Mouse (Mus musculus) liver, embryonic 13.5 days (tissue): ENCODE data around the gene Pou2f2. TPM values are rescaled to one million over a fixed set of nuclear protein-coding genes. Genes with fewer than 3 reads are reported as not detected.
"Not testable (repeated sequence)": the region's sequence is repeated elsewhere in the genome, so short reads cannot be mapped to it uniquely, and the experiment has no call there.

Experiments used
- ATAC-seq: fragments of 200-750 bp; cut with Nextera tagmentation; 2 replicates; pipeline ENCODE4 v1.8.0; 2017; ENCODE audit warnings: low read depth, mild to moderate bottlenecking, moderate number of reproducible peaks, moderate library complexity
- DNase-seq: peaks from one replicate; pipeline ENCODE4 v3.0.0; 2022
- H3K27ac ChIP-seq: fragments of 300-500 bp; sonication (generic); 2 replicates; pipeline ENCODE4 v1.5.1; 2015; ENCODE audit warnings: moderate library complexity, mild to moderate bottlenecking, inconsistent platforms
- H3K27me3 ChIP-seq: fragments of 300-500 bp; sonication (generic); 2 replicates; pipeline ENCODE4 v1.6.1; 2015; ENCODE audit warnings: mild to moderate bottlenecking, inconsistent platforms
- H3K36me3 ChIP-seq: fragments of 300-500 bp; sonication (generic); 2 replicates; pipeline ENCODE4 v1.6.1; 2015; ENCODE audit warnings: mild to moderate bottlenecking, inconsistent platforms
- H3K4me1 ChIP-seq: fragments of 300-500 bp; sonication (generic); replicated peaks from 2 replicates; pipeline ENCODE4 v1.6.1; 2015; ENCODE audit warnings: inconsistent platforms
- H3K4me2 ChIP-seq: fragments of 300-500 bp; sonication (generic); 2 replicates; pipeline ENCODE4 v1.6.1; 2015; ENCODE audit warnings: inconsistent platforms, mild to moderate bottlenecking, moderate library complexity
- H3K4me3 ChIP-seq: fragments of 300-500 bp; sonication (generic); replicated peaks from 2 replicates; pipeline ENCODE4 v1.5.1; 2015; ENCODE audit warnings: mild to moderate bottlenecking, inconsistent platforms
- H3K9ac ChIP-seq: fragments of 300-500 bp; sonication (generic); 2 replicates; pipeline ENCODE4 v1.6.1; 2015; ENCODE audit warnings: mild to moderate bottlenecking, inconsistent platforms
- H3K9me3 ChIP-seq: fragments of 300-500 bp; sonication (generic); replicated peaks from 2 replicates; pipeline ENCODE4 v1.6.1; 2016; ENCODE audit warnings: inconsistent platforms
- WGBS: fragments of 180-500 bp; shearing (Covaris S2); methylation state at CpG from one replicate; pipeline ENCODE4 v1.1.7; 2015; ENCODE audit not compliant: insufficient replicate concordance; 5-methylcytosine and 5-hydroxymethylcytosine counted together
- microRNA-seq: library from miRNA; unstranded; fragments of <30 nt; microRNA quantifications from one replicate; pipeline ENCODE4, GENCODE M21; 2016
- polyA plus RNA-seq: library from polyadenylated mRNA; unstranded; fragments of >200 nt; fragmentation: Nextera tagmentation; extraction: Ambion mirVana; gene quantifications from 2 replicates; pipeline ENCODE4 v1.2.1, GENCODE M21; 2015

Pou2f2 gene
- polyA plus RNA-seq, 1 experiment from 2014 or later, result 1.5 TPM

DNA sequence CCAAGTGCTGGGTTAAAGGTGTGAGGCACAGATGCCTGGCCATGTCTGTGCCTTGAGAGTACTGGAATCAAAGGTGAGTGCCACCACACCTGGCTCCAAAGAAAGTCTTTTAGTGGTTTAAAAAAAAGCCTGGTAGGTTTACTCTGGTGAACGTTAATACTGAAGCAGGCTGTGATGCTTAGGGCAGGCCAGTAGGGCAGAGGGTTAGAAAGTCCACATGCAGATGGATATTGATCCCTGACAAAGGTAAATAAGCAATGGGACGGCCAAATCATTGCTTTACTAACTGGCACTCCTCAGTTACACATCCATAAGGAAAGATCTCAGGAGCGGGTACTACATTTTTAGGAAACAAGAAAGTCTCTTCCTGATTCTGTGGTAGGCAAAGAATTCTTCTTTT is 126.9 kb downstream of the Pou2f2 start:
- Histone ChIP-seq H3K27ac (peak overlapping the region; percentile 47), H3K4me2 (no peak overlapping the region), H3K4me1 (no peaks in the 10 kb centered on the region), H3K9me3 (no peaks in the 10 kb centered on the region), H3K9ac (no peak overlapping the region), H3K4me3 (no peak overlapping the region), H3K27me3 (no peaks in the 10 kb centered on the region), H3K36me3 (peaks cover 21% of the 10 kb centered on the region; the same call in 1 of the 2 replicates)
- no peak for DNase-seq
- ATAC-seq, result peak; percentile 64
- 68% methylated on average over 3 of the region's 3 CpGs for WGBS

- no peak for ATAC-seq
- DNase-seq, result no peak
- H3K4me3 ChIP-seq, result no peak overlapping the region
- H3K4me1 ChIP-seq, result no peaks in the 10 kb centered on the region
- peaks cover 7% of the 10 kb centered on the region; the same call in 1 of the 2 replicates for H3K36me3 ChIP-seq
- WGBS, result 72% methylated on average over 16 of the region's 16 CpGs
- no peak overlapping the region for H3K9ac ChIP-seq
- H3K9me3 ChIP-seq, result no peaks in the 10 kb centered on the region
- no peaks in the 10 kb centered on the region for H3K27me3 ChIP-seq
- H3K27ac ChIP-seq, result no peak overlapping the region
- no peak overlapping the region for H3K4me2 ChIP-seq
Observed at GRCm38 (mm10) chr7:25049295-25049930, 130.1 kb downstream of the Pou2f2 start.

- ATAC-seq (no peak), DNase-seq (no peak)
- no peaks in the 10 kb centered on the region for H3K9me3 ChIP-seq
- no peak overlapping the region for H3K9ac ChIP-seq
- no peak overlapping the region for H3K4me3 ChIP-seq
- no peak overlapping the region for H3K4me2 ChIP-seq
- peaks cover 9% of the 10 kb centered on the region for H3K36me3 ChIP-seq
- WGBS, result 84% methylated on average over 8 of the region's 8 CpGs
- H3K27me3 ChIP-seq, result no peaks in the 10 kb centered on the region
- H3K4me1 ChIP-seq, result no peaks in the 10 kb centered on the region
- no peak overlapping the region for H3K27ac ChIP-seq
Observed at GRCm38 (mm10) chr7:25047363-25047762, 132.2 kb downstream of the Pou2f2 start.

GRCm38 (mm10) chr7:25044599-25044998 is 134.9 kb downstream of the Pou2f2 start:
- not testable (repeated sequence) for H3K27me3 ChIP-seq, H3K27ac ChIP-seq, H3K36me3 ChIP-seq, H3K4me3 ChIP-seq, H3K4me2 ChIP-seq, H3K9me3 ChIP-seq, ATAC-seq, DNase-seq, H3K9ac ChIP-seq, H3K4me1 ChIP-seq
- 79% methylated on average over 7 of the region's 7 CpGs for WGBS

DNA sequence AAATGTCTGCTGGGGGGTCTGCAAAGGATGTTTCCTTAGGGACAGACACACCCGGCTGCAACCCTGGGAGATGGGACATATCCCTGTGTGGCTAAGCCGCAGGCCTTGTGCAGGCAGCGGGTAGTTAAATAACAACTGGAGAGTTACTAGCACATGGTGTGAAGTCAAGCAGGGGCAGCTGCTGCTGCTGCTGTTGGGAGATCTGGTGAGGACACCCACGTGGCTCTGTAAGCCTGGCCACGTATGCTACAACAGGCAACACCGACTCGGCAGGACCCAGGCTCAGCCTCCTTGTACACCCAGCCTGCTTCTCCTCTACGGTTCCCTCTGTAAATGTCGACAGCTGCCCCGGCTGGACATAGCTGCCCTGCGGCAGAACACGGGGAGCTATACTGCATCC is 137.6 kb downstream of the Pou2f2 start:
- Histone ChIP-seq H3K27me3 (no peaks in the 10 kb centered on the region), H3K4me2 (no peak overlapping the region), H3K4me1 (no peaks in the 10 kb centered on the region), H3K4me3 (no peak overlapping the region), H3K36me3 (peaks cover 9% of the 10 kb centered on the region), H3K9me3 (no peaks in the 10 kb centered on the region), H3K9ac (no peak overlapping the region), H3K27ac (no peak overlapping the region)
- ATAC-seq, result no peak
- no peak for DNase-seq
- 79% methylated on average over 12 of the region's 12 CpGs for WGBS

Small RNA genes within 50 kb of the gene (microRNA-seq; reads per million reads assigned to microRNA genes)
- gene Mir6537 (1.5 reads per million), gene Mir7048 (1.2 reads per million)

Other genes with a start within 250 kb of the Pou2f2 start
- not detected in 2 replicates for gene Gm4881, start 235.2 kb downstream of the Pou2f2 start, polyA plus RNA-seq
- 56.4 and 59.5 TPM in 2 replicates for gene Rabac1, start 207.0 kb downstream of the Pou2f2 start, polyA plus RNA-seq
- 0.82 and 0.87 TPM in 2 replicates for gene Atp1a3, start 173.8 kb downstream of the Pou2f2 start, polyA plus RNA-seq
- gene Grik5, start 107.4 kb downstream of the Pou2f2 start, polyA plus RNA-seq, result 0.86 and 1.0 TPM in 2 replicates
- 9.7 and 11.1 TPM in 2 replicates for gene Zfp574, start 107.2 kb downstream of the Pou2f2 start, polyA plus RNA-seq
- gene Dedd2, start 40.9 kb upstream of the Pou2f2 start, polyA plus RNA-seq, result 27.0 and 27.6 TPM in 2 replicates
- 2.0 and 2.1 TPM in 2 replicates for gene Zfp526, start 41.7 kb upstream of the Pou2f2 start, polyA plus RNA-seq
- gene Gsk3a, start 58.1 kb upstream of the Pou2f2 start, polyA plus RNA-seq, result 6.2 and 6.3 TPM in 2 replicates
- gene Erf, start 71.0 kb upstream of the Pou2f2 start, polyA plus RNA-seq, result 4.3 TPM in 2 replicates
- 9.7 and 10.4 TPM in 2 replicates for gene Cic, start 88.0 kb upstream of the Pou2f2 start, polyA plus RNA-seq
- 29.3 and 31.6 TPM in 2 replicates for gene Pafah1b3, start 118.3 kb upstream of the Pou2f2 start, polyA plus RNA-seq
- not detected in 2 replicates for gene Prr19, start 121.7 kb upstream of the Pou2f2 start, polyA plus RNA-seq
- gene Tmem145, start 126.4 kb upstream of the Pou2f2 start, polyA plus RNA-seq, result 0.10 TPM in 1 of 2 replicates, not detected in the other
- 1.0 and 1.2 TPM in 2 replicates for gene Megf8, start 137.4 kb upstream of the Pou2f2 start, polyA plus RNA-seq
- 0.15 TPM in 1 of 2 replicates, not detected in the other for gene Cnfn, start 190.0 kb upstream of the Pou2f2 start, polyA plus RNA-seq
- 2.4 and 2.7 TPM in 2 replicates for gene Lipe, start 219.0 kb upstream of the Pou2f2 start, polyA plus RNA-seq
- not detected in 2 replicates for gene Cxcl17, start 233.2 kb upstream of the Pou2f2 start, polyA plus RNA-seq